Mouse (Mus musculus): ENCODE results near the gene Slco1a5. TPM values are rescaled to one million over a fixed set of nuclear protein-coding genes. Genes with fewer than 3 reads are reported as not detected.
"Not testable (repeated sequence)": the region's sequence is repeated elsewhere in the genome, so short reads cannot be mapped to it uniquely, and the experiment has no call there.

Slco1a5 gene
- total and polyA plus RNA-seq, 3 experiments: not detected

GRCm38 (mm10) chr6:142250738-142251307 lies 72.0 kb downstream of the Slco1a5 start:
- H3K79me2 ChIP-seq (replicated peaks; ENCODE audit: control insufficient read depth, extremely low read depth, insufficient read depth, poor library complexity, severe bottlenecking); DNase-seq (ENCODE audit: extremely low read depth); H3K4me1 ChIP-seq (ENCODE audit: control insufficient read depth in 1 of 2, insufficient read depth in 2 of 2); H3K27me3 ChIP-seq (replicated peaks); H3K27ac ChIP-seq (ENCODE audit: insufficient read depth, low read depth); dilution Hi-C loops (cut with MboI; ENCODE audit: extremely low pct_ligation_motif_present, extremely low pct_unique_long_range_greater_than_20kb, low sequenced_read_pairs); H3K4me3 ChIP-seq (replicated peaks in 1 of 3; ENCODE audit: low read depth in 2 of 3, low read length in 2 of 3, poor library complexity in 1 of 3); H3K36me3 ChIP-seq (replicated peaks in 1 of 2; ENCODE audit: control insufficient read depth in 1 of 2, insufficient read depth in 1 of 2, low read length in 1 of 2); H3K9me3 ChIP-seq (replicated peaks; ENCODE audit: low read length); H3K9ac ChIP-seq (ENCODE audit: insufficient read depth, low read depth); H3K4me2 ChIP-seq (ENCODE audit: insufficient read depth, low read depth, poor library complexity, severe bottlenecking); in situ Hi-C loops (cut with MboI; ENCODE audit: low pct_ligation_motif_present, low pct_unique_long_range_greater_than_20kb, low sequenced_read_pairs): not testable (repeated sequence)
- TF ChIP-seq MAFK (IDR thresholded peaks at IDR 0.05; ENCODE audit: insufficient replicate concordance, low read length): peak; percentile 94

DNA sequence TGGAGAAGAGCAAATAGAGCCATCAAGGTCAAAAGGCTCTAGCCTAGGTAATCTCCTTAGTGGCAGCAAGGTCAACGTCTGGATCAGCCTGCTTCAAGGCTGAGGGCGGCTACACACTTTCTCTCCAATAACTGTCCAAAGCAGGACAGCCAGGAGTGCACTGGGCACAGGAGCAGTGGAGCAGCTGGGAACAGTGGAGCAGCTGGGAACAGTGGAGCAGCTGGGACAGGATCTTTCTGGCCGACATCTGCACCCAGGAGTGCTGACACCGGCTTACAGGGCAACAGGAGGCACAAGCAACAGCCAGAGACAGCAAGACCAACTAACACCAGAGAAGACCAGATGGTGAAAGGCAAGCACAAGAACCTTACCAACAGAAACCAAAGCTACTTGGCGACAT lies 77.7 kb downstream of the Slco1a5 start:
- Histone ChIP-seq H3K27me3 (replicated peaks) (no peaks in the 10 kb centered on the region), H3K4me2 (ENCODE audit: insufficient read depth, low read depth, poor library complexity, severe bottlenecking) (no peak overlapping the region), H3K36me3 (replicated peaks in 1 of 2; ENCODE audit: control insufficient read depth in 1 of 2, insufficient read depth in 1 of 2, low read length in 1 of 2) (no peaks in the 10 kb centered on the region), H3K79me2 (replicated peaks; ENCODE audit: control insufficient read depth, extremely low read depth, insufficient read depth, poor library complexity, severe bottlenecking) (no peaks in the 10 kb centered on the region), H3K27ac (ENCODE audit: insufficient read depth, low read depth) (no peak overlapping the region), H3K4me1 (ENCODE audit: control insufficient read depth in 1 of 2, insufficient read depth in 2 of 2) (no peaks in the 10 kb centered on the region), H3K9ac (ENCODE audit: insufficient read depth, low read depth) (no peak overlapping the region), H3K4me3 (replicated peaks in 1 of 3; ENCODE audit: low read depth in 2 of 3, low read length in 2 of 3, poor library complexity in 1 of 3) (no peak overlapping the region), H3K9me3 (replicated peaks; ENCODE audit: low read length) (no peaks in the 10 kb centered on the region)
- dilution Hi-C loops (cut with MboI; ENCODE audit: extremely low pct_ligation_motif_present, extremely low pct_unique_long_range_greater_than_20kb, low sequenced_read_pairs): no loop called here
- in situ Hi-C loops (cut with MboI; ENCODE audit: low pct_ligation_motif_present, low pct_unique_long_range_greater_than_20kb, low sequenced_read_pairs): no loop called here
- DNase-seq (ENCODE audit: extremely low read depth): no peak
- no peak for TF ChIP-seq TBP (conservative IDR thresholded peaks at IDR 0.05; ENCODE audit: low read depth, low read length)

GRCm38 (mm10) chr6:142239468-142239867 lies 83.3 kb downstream of the Slco1a5 start:
- DNase-seq (ENCODE audit: extremely low read depth): no peak
- H3K27me3 ChIP-seq (replicated peaks): no peaks in the 10 kb centered on the region
- TF ChIP-seq ETS1 (conservative IDR thresholded peaks at IDR 0.05; ENCODE audit: low read depth, low read length) (no peak), JUND (conservative IDR thresholded peaks at IDR 0.05; ENCODE audit: low read depth, low read length) (no peak), ELF1 (IDR thresholded peaks at IDR 0.05; ENCODE audit: low read depth, low read length) (no peak), E2F4 (IDR thresholded peaks at IDR 0.05; ENCODE audit: insufficient replicate concordance, low read depth, low read length) (no peak), SIN3A (IDR thresholded peaks at IDR 0.05; ENCODE audit: low read length) (no peak), NELFE (IDR thresholded peaks at IDR 0.05; ENCODE audit: low read depth, low read length) (no peak), CTCF (conservative IDR thresholded peaks at IDR 0.05 in 1 of 2, IDR thresholded peaks at IDR 0.05 in 1 of 2; ENCODE audit: low read depth in 2 of 2, low read length in 2 of 2) (no peak), POLR2A (IDR thresholded peaks at IDR 0.05; ENCODE audit: low read depth, low read length) (no peak)
- no peaks in the 10 kb centered on the region for H3K4me1 ChIP-seq (ENCODE audit: control insufficient read depth in 1 of 2, insufficient read depth in 2 of 2)
- no peak overlapping the region for H3K9ac ChIP-seq (ENCODE audit: insufficient read depth, low read depth)
- no peak overlapping the region for H3K4me3 ChIP-seq (replicated peaks in 1 of 3; ENCODE audit: low read depth in 2 of 3, low read length in 2 of 3, poor library complexity in 1 of 3)
- dilution Hi-C loops (cut with MboI; ENCODE audit: extremely low pct_ligation_motif_present, extremely low pct_unique_long_range_greater_than_20kb, low sequenced_read_pairs): no loop called here
- no peaks in the 10 kb centered on the region for H3K79me2 ChIP-seq (replicated peaks; ENCODE audit: control insufficient read depth, extremely low read depth, insufficient read depth, poor library complexity, severe bottlenecking)
- H3K27ac ChIP-seq (ENCODE audit: insufficient read depth, low read depth): no peak overlapping the region
- no peaks in the 10 kb centered on the region for H3K36me3 ChIP-seq (replicated peaks in 1 of 2; ENCODE audit: control insufficient read depth in 1 of 2, insufficient read depth in 1 of 2, low read length in 1 of 2)
- in situ Hi-C loops (cut with MboI; ENCODE audit: low pct_ligation_motif_present, low pct_unique_long_range_greater_than_20kb, low sequenced_read_pairs): no loop called here
- no peaks in the 10 kb centered on the region for H3K9me3 ChIP-seq (replicated peaks; ENCODE audit: low read length)
- no peak overlapping the region for H3K4me2 ChIP-seq (ENCODE audit: insufficient read depth, low read depth, poor library complexity, severe bottlenecking)

Measured in CH12.LX (cell line).